Mouse (Mus musculus) liver, embryonic 14.5 days (tissue): ENCODE measurements around the gene Ust. TPM values are rescaled to one million over a fixed set of nuclear protein-coding genes. Genes with fewer than 3 reads are reported as not detected.

ENCODE experiments used
- ATAC-seq: fragments of 200-750 bp; cut with Nextera tagmentation; 2 replicates; pipeline ENCODE4 v1.8.0; 2017; ENCODE audit warnings: moderate number of reproducible peaks, mild to moderate bottlenecking, moderate library complexity; ENCODE audit not compliant: insufficient read depth
- DNase-seq, 3 experiments: peaks; one replicate each; pipeline ENCODE4 v3.0.0-alpha.2; 2012 to 2013; ENCODE audit warnings: low read depth in 3 of 3, low spot score in 3 of 3
- H3K27ac ChIP-seq: fragments of 300-500 bp; sonication (generic); 2 replicates; pipeline ENCODE4 v1.5.1; 2014; ENCODE audit warnings: moderate library complexity, mild to moderate bottlenecking, control low read depth, inconsistent platforms
- H3K27me3 ChIP-seq: fragments of 300-500 bp; sonication (generic); 2 replicates; pipeline ENCODE4 v1.6.1; 2014; ENCODE audit warnings: mild to moderate bottlenecking, low read length, moderate library complexity; ENCODE audit not compliant: control insufficient read depth, insufficient read depth
- H3K36me3 ChIP-seq: fragments of 300-500 bp; sonication (generic); replicated peaks from 2 replicates; pipeline ENCODE4 v1.6.1; 2014; ENCODE audit warnings: low read depth; ENCODE audit not compliant: control insufficient read depth, insufficient read depth
- H3K4me1 ChIP-seq, 2 experiments: fragments of 200-500 bp in 1 of 2; fragments of 300-500 bp in 1 of 2; sonication (generic) in 1 of 2; replicated peaks; 2 replicates each; pipeline ENCODE4 v1.6.1; 2012 to 2014; ENCODE audit warnings: antibody characterized with exemption in 1 of 2, inconsistent platforms in 1 of 2, low read length in 1 of 2; ENCODE audit not compliant: control insufficient read depth in 2 of 2, insufficient read depth in 2 of 2
- H3K4me2 ChIP-seq: fragments of 300-500 bp; sonication (generic); 2 replicates; pipeline ENCODE4 v1.6.1; 2014; ENCODE audit warnings: low read depth, mild to moderate bottlenecking, control low read depth, moderate library complexity
- H3K4me3 ChIP-seq, 2 experiments: fragments of 200-500 bp in 1 of 2; fragments of 300-500 bp in 1 of 2; sonication (generic) in 1 of 2; 2 replicates each; pipeline ENCODE4 v1.5.1; 2012 to 2014; ENCODE audit warnings: low read depth in 2 of 2, low read length in 2 of 2, mild to moderate bottlenecking in 2 of 2, control low read depth in 1 of 2, inconsistent platforms in 1 of 2, moderate library complexity in 1 of 2; ENCODE audit not compliant: insufficient read depth in 1 of 2
- H3K9ac ChIP-seq: fragments of 300-500 bp; sonication (generic); replicated peaks from 2 replicates; pipeline ENCODE4 v1.6.1; 2014; ENCODE audit warnings: mild to moderate bottlenecking, control low read depth, moderate library complexity
- H3K9me3 ChIP-seq: fragments of 300-500 bp; sonication (generic); 2 replicates; pipeline ENCODE4 v1.6.1; 2016; ENCODE audit warnings: low read length, mixed read lengths; ENCODE audit not compliant: control insufficient read depth
- CTCF ChIP-seq: IDR thresholded peaks from 2 replicates; pipeline ENCODE4 v1.5.1; 2016; ENCODE audit warnings: antibody characterized with exemption, low read depth, control low read depth
- EP300 ChIP-seq: IDR thresholded peaks from 2 replicates; pipeline ENCODE4 v1.6.1; 2016; ENCODE audit warnings: antibody characterized with exemption, low read depth
- WGBS: fragments of 180-500 bp; shearing (Covaris S2); extraction: QIAGEN DNeasy Blood & Tissue Kit; methylation state at CpG from one replicate; pipeline ENCODE4 v1.1.7; 2014; ENCODE audit not compliant: insufficient replicate concordance; 5-methylcytosine and 5-hydroxymethylcytosine counted together
- polyA plus RNA-seq, 2 experiments: library from polyadenylated mRNA; depleted of rRNA in 1 of 2; stranded (reverse) in 1 of 2; unstranded in 1 of 2; fragments of >200 nt; fragmentation: Nextera tagmentation in 1 of 2; extraction: Ambion mirVana in 1 of 2; gene quantifications; 2 replicates each; pipeline versions ENCODE4 v1.2.1 to v1.2.3; 2012 to 2014

The Ust gene
- polyA plus RNA-seq, 2 experiments: 0.30 to 0.42 TPM

DNA sequence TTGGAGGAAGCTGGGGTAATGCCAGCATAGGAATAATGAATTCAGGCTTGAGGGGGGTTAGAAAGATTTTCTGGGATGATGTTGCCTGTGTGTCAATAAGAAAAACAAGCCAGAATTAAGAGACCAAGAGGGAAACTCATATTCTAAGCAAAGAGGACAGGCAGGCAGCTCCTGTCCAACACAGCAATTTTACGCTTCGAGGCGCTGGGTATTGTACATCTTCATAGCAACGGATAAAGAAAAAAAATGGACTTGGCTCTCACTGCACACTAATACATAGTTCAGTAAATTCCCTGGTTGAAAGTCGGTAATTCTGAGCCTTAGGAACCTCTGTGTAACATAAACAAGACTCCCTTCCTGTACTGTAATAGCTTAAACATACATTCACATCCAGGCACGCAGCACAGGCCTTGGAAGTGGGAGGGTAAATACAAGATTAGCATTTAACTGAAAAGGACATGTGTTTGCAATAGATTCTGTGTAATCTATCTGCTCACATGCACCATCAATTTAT, 99.1 kb downstream of the Ust start:
- TF ChIP-seq CTCF: no peak
- no peak for TF ChIP-seq EP300
- no peak overlapping the region for H3K4me2 ChIP-seq
- no peak for ATAC-seq
- DNase-seq: no peak
- H3K27ac ChIP-seq: no peak overlapping the region
- no peaks in the 10 kb centered on the region for H3K27me3 ChIP-seq
- no peak overlapping the region for H3K4me3 ChIP-seq
- no peaks in the 10 kb centered on the region for H3K36me3 ChIP-seq
- H3K9ac ChIP-seq: no peak overlapping the region
- no peaks in the 10 kb centered on the region for H3K4me1 ChIP-seq
- 70% methylated on average over 6 of the region's 6 CpGs for whole genome bisulfite sequencing
- no peaks in the 10 kb centered on the region for H3K9me3 ChIP-seq

DNA sequence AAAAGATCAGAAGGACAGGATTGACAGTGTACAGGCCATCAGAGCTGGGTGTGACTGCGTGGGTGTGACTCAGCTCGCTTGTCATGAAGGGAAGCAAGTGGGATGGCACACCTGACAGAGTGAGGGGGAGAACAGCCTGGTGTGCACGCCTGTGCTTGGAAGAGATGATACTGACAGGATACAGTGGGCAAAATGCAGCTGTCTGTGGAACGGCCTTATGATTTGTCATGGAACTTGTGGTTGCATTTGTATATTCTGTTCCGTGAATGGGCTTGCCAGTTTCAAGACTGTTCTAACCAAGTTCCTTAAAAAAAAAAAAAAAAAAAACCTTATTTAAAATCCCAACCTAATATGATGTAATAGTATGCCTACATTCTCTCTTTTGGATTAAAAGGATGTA, 103.2 kb downstream of the Ust start:
- DNase-seq (no peak), ATAC-seq (no peak)
- H3K27ac ChIP-seq: no peak overlapping the region
- TF ChIP-seq CTCF: no peak
- no peak for TF ChIP-seq EP300
- H3K27me3 ChIP-seq: no peaks in the 10 kb centered on the region
- no peak overlapping the region for H3K4me2 ChIP-seq
- no peaks in the 10 kb centered on the region for H3K9me3 ChIP-seq
- H3K4me3 ChIP-seq: no peak overlapping the region
- no peaks in the 10 kb centered on the region for H3K36me3 ChIP-seq
- WGBS: 53% methylated on average over 5 of the region's 5 CpGs
- H3K9ac ChIP-seq: no peak overlapping the region
- no peaks in the 10 kb centered on the region for H3K4me1 ChIP-seq

DNA sequence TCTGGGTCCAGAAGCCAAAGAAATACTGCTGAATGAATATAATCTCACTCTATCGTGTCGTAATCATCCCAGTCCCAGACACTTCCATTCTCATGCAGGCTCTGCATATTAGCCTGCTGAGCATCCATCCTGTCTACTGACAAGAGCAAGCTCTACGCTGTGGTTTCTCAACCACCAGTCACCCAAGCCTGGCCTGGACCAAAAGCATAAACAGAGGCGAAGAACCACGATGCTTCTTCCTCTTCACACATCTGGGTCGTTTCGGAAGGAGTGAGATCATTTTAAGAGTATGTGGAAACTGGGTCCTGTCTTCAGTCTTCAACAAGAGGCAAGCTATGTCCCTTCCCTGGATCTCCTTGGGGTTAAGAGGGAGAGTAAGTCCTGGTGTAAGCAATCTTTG, 103.6 kb downstream of the Ust start:
- TF ChIP-seq EP300 (no peak), CTCF (no peak)
- DNase-seq (no peak), ATAC-seq (no peak)
- no peaks in the 10 kb centered on the region for H3K4me1 ChIP-seq
- WGBS: 65% methylated on average over 7 of the region's 7 CpGs
- H3K9me3 ChIP-seq: no peaks in the 10 kb centered on the region
- H3K4me2 ChIP-seq: no peak overlapping the region
- H3K27ac ChIP-seq: no peak overlapping the region
- no peaks in the 10 kb centered on the region for H3K36me3 ChIP-seq
- no peak overlapping the region for H3K9ac ChIP-seq
- H3K27me3 ChIP-seq: no peaks in the 10 kb centered on the region
- H3K4me3 ChIP-seq: no peak overlapping the region

DNA sequence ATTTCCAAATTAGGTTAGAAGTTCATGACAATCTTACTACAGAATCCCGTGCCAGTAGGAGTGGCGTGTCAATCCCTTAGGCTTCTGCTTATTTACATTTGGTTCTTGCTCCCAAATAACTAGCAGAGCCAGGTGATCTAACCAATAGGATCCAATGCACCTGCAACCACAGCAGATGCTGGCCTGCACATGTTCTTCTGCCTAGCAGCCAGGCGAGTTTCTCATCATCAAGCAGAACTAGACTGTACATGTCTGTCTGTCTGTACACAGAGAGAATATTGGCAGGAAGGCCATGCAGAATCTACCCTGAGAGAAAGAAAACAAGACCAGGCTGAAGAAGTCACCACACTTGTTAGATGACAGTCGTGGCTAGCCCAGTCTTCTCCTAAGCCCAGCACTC, 113.5 kb downstream of the Ust start:
- DNase-seq: no peak
- Histone ChIP-seq H3K4me3 (no peak overlapping the region), H3K4me1 (no peaks in the 10 kb centered on the region), H3K27me3 (no peaks in the 10 kb centered on the region), H3K4me2 (no peak overlapping the region), H3K27ac (no peak overlapping the region), H3K9me3 (no peaks in the 10 kb centered on the region), H3K36me3 (no peaks in the 10 kb centered on the region), H3K9ac (no peak overlapping the region)
- 63% methylated on average over 4 of the region's 4 CpGs for WGBS
- TF ChIP-seq CTCF: no peak
- TF ChIP-seq EP300: no peak
- ATAC-seq: no peak

DNA sequence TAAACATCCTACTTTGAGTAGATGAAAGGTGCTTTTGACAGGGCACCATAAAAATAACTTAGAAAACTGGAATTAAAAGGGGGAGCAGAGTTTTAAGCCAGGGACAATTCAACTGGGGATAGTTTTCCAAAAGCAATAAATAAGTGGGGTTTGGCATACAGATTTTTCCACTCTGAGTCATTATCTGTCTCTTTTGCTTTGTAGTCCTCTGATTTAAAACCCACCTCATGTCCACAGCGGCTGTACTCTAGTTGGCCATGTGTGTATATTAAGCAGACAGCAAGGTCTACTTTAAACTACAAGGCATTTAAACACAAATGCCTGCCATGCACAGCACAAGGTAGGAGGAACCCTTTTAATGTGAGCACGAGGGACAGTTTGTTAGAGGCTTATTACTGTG, 126.4 kb downstream of the Ust start:
- Histone ChIP-seq H3K4me2 (no peak overlapping the region), H3K27me3 (no peaks in the 10 kb centered on the region), H3K36me3 (no peaks in the 10 kb centered on the region), H3K4me1 (no peaks in the 10 kb centered on the region), H3K9ac (no peak overlapping the region), H3K4me3 (no peak overlapping the region), H3K27ac (no peak overlapping the region), H3K9me3 (no peaks in the 10 kb centered on the region)
- ATAC-seq: no peak
- DNase-seq: no peak
- WGBS: 58% methylated on average over 2 of the region's 2 CpGs
- TF ChIP-seq CTCF: no peak
- TF ChIP-seq EP300: no peak
